ENCODE assay signal across 8 mouse cellular contexts in the genomic region with DNA sequence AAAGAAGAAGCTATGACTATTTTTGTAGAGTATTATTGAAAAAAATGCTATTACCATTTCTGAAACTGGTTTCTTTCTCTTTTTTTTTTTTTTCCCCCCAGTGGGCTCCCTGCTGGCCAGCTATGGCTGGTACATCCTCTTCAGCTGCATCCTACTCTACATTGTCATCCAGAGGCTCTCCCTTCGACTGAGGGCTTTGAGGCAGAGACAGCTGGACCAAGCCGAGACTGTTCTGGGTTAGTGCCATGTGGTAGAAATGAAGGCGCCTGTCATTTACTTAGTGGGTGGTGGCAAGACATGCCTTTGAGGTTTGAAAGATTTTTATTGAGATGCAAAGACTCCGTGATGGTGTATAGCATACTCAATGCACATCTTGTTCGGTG. TPM values are rescaled to one million over a fixed set of nuclear protein-coding genes. Genes with fewer than 3 reads are reported as not detected.
DNase-seq lines count a peak whose midpoint lies in the region; ATAC-seq lines count a peak whose summit lies in the region.

No protein-coding gene starts in this region.

- ATAC-seq in kidney, embryonic 14.5 days (ENCODE audit: low FRiP score, low TSS enrichment): no peak
- ATAC-seq in granulocyte monocyte progenitor cell, adult 5-6 weeks (replicated peaks; ENCODE audit: poor library complexity, severe bottlenecking): peak; percentile 27

- H3K4me2 ChIP-seq in kidney, embryonic 14.5 days (replicated peaks; ENCODE audit: low read depth, low read length): peak overlapping the region; percentile 81

- 41% methylated on average over 5 of the region's 5 CpGs for WGBS in kidney, embryonic 14.5 days

- H3K9me3 ChIP-seq in kidney, embryonic 14.5 days (ENCODE audit: control insufficient read depth, low read length): no peaks in the 10 kb centered on the region

- H3K36me3 ChIP-seq in kidney, embryonic 14.5 days (ENCODE audit: control insufficient read depth, insufficient read depth, low read length): peaks cover 51% of the 10 kb centered on the region

- H3K4me3 ChIP-seq in kidney, embryonic 14.5 days (ENCODE audit: low read length): peak overlapping the region; percentile 81

- DNase-seq in kidney, adult 11 months: no peak
- DNase-seq in NIH3T3 (ENCODE audit: low read depth): peak; percentile 50
- DNase-seq in lung, postnatal 10 days: peak; percentile 26
- no peak for DNase-seq in ovary, postnatal 36 days (ENCODE audit: low spot score)
- DNase-seq in ovary, adult 18-20 months (ENCODE audit: low spot score): no peak
- no peak for DNase-seq in kidney, adult 8-10 months

- peak overlapping the region; percentile 79 for H3K9ac ChIP-seq in kidney, embryonic 14.5 days (ENCODE audit: low read depth, low read length)

- peaks cover 8% of the 10 kb centered on the region for H3K4me1 ChIP-seq in kidney, embryonic 14.5 days (ENCODE audit: control insufficient read depth, insufficient read depth, low read length)

- no peaks in the 10 kb centered on the region for H3K27me3 ChIP-seq in kidney, embryonic 14.5 days (ENCODE audit: control insufficient read depth, insufficient read depth, low read length)

- H3K27ac ChIP-seq in kidney, embryonic 14.5 days (ENCODE audit: low read depth, low read length): no peak overlapping the region

RNA-seq across cellular contexts. Expression of a gene that starts 0.8 kb away (rescaled TPM):
- 96.6 and 108 TPM in 2 replicates for polyA plus RNA-seq in kidney, embryonic 14.5 days (2014; fragmentation: Nextera tagmentation; extraction: Ambion mirVana)
- total RNA-seq in granulocyte monocyte progenitor cell, adult 5-6 weeks (2014; fragmentation: Nextera tagmentation): 113 and 129 TPM in 2 replicates
- 155 and 185 TPM in 2 replicates for total RNA-seq in granulocyte monocyte progenitor cell, adult 5-6 weeks (2017)

RNA-seq across cellular contexts. Expression of a gene that starts 21.4 kb away (rescaled TPM):
- polyA plus RNA-seq in kidney, embryonic 14.5 days (2014; fragmentation: Nextera tagmentation; extraction: Ambion mirVana): 201 and 241 TPM in 2 replicates
- 137 and 142 TPM in 2 replicates for total RNA-seq in granulocyte monocyte progenitor cell, adult 5-6 weeks (2014; fragmentation: Nextera tagmentation)
- total RNA-seq in granulocyte monocyte progenitor cell, adult 5-6 weeks (2017): 132 and 144 TPM in 2 replicates

RNA-seq across cellular contexts. Expression of a gene that starts 29.1 kb away (rescaled TPM):
- polyA plus RNA-seq in kidney, embryonic 14.5 days (2014; fragmentation: Nextera tagmentation; extraction: Ambion mirVana): 26.0 and 29.7 TPM in 2 replicates
- total RNA-seq in granulocyte monocyte progenitor cell, adult 5-6 weeks (2014; fragmentation: Nextera tagmentation): 41.8 and 47.6 TPM in 2 replicates
- 69.2 and 79.4 TPM in 2 replicates for total RNA-seq in granulocyte monocyte progenitor cell, adult 5-6 weeks (2017)

RNA-seq across cellular contexts. Expression of a gene that starts 36.8 kb away (rescaled TPM):
- polyA plus RNA-seq in kidney, embryonic 14.5 days (2014; fragmentation: Nextera tagmentation; extraction: Ambion mirVana): not detected in 2 replicates
- total RNA-seq in granulocyte monocyte progenitor cell, adult 5-6 weeks (2014; fragmentation: Nextera tagmentation): not detected in 2 replicates
- not detected in 2 replicates for total RNA-seq in granulocyte monocyte progenitor cell, adult 5-6 weeks (2017)

Comparison
In these comparisons a context has a peak if more than half of its experiments do, and no peak if none do; other contexts are left out.
1. DNase-seq: peak in NIH3T3 (single experiment) and lung, postnatal 10 days (single experiment); none in kidney, adult 11 months (single experiment), ovary, postnatal 36 days (single experiment), ovary, adult 18-20 months (single experiment) and kidney, adult 8-10 months (0 of 2).